Mouse (Mus musculus): Measurements from ENCODE around the gene Hoxa13.

Gene Hoxa13

GRCm38 (mm10) chr6:52249415-52249738 is 11.3 kb downstream of the Hoxa13 start:
- no peak for DNase-seq

GRCm38 (mm10) chr6:52248638-52249414 is 11.9 kb downstream of the Hoxa13 start:
- DNase-seq, result no peak

- DNase-seq, result no peak
Observed at GRCm38 (mm10) chr6:52247766-52248637, 12.7 kb downstream of the Hoxa13 start.

GRCm38 (mm10) chr6:52246916-52247315 is 13.8 kb downstream of the Hoxa13 start:
- no peak for DNase-seq

GRCm38 (mm10) chr6:52246403-52246803 is 14.3 kb downstream of the Hoxa13 start:
- no peak for DNase-seq

GRCm38 (mm10) chr6:52245757-52246142 is 14.9 kb downstream of the Hoxa13 start, which contains the start of gene Hoxa11:
Hoxa11 (minus strand) TSS chr6:52245810.
- no peak for DNase-seq

GRCm38 (mm10) chr6:52245040-52245756 is 15.5 kb downstream of the Hoxa13 start:
- DNase-seq, result no peak

- DNase-seq, result no peak
Observed at GRCm38 (mm10) chr6:52244471-52245039, 16.1 kb downstream of the Hoxa13 start.

- DNase-seq, result no peak
Observed at GRCm38 (mm10) chr6:52243681-52244121, 17.0 kb downstream of the Hoxa13 start.

GRCm38 (mm10) chr6:52242801-52243332 is 17.8 kb downstream of the Hoxa13 start:
- DNase-seq, result no peak

- DNase-seq, result no peak
Observed at GRCm38 (mm10) chr6:52241001-52241621, 19.6 kb downstream of the Hoxa13 start.

GRCm38 (mm10) chr6:52240389-52241000 is 20.2 kb downstream of the Hoxa13 start, which contains the start of gene Hoxa10:
Hoxa10 (minus strand) TSS chr6:52240854.
- no peak for DNase-seq

GRCm38 (mm10) chr6:52239625-52240388 is 20.9 kb downstream of the Hoxa13 start:
- DNase-seq, result no peak

- no peak for DNase-seq
Observed at GRCm38 (mm10) chr6:52238976-52239375, 21.7 kb downstream of the Hoxa13 start.

GRCm38 (mm10) chr6:52238155-52238545 is 22.5 kb downstream of the Hoxa13 start:
- no peak for DNase-seq

GRCm38 (mm10) chr6:52237346-52238154 is 23.1 kb downstream of the Hoxa13 start:
- no peak for DNase-seq

GRCm38 (mm10) chr6:52236806-52237205 is 23.9 kb downstream of the Hoxa13 start:
- no peak for DNase-seq

- no peak for DNase-seq
Observed at GRCm38 (mm10) chr6:52235866-52236265, 24.8 kb downstream of the Hoxa13 start.

- DNase-seq, result no peak
Observed at GRCm38 (mm10) chr6:52235267-52235666, 25.4 kb downstream of the Hoxa13 start.
